Mouse (Mus musculus): ENCODE results near the gene Ogt.

- TF ChIP-seq CTCF (IDR thresholded peaks at IDR 0.05; ENCODE audit: extremely low read depth, insufficient read length, insufficient replicate concordance, low read depth, low read length) = no peak
- TF ChIP-seq POLR2A (IDR thresholded peaks at IDR 0.05; ENCODE audit: low read depth, low read length) = no peak
Measured at GRCm38 (mm10) chrX:101638856-101639255, 1.0 kb upstream of the Ogt start.
